Mouse (Mus musculus): ENCODE data around the gene Nr2f2. TPM values are rescaled to one million over a fixed set of nuclear protein-coding genes. Genes with fewer than 3 reads are reported as not detected.
A peak's percentile ranks its signal among the peaks of the same experiment; 100 is the strongest.

Nr2f2 gene
- polyA plus RNA-seq, 1 experiment from 2014 or later = 113 TPM

GRCm38 (mm10) chr7:70343426-70343825 lies 23.1 kb downstream of the Nr2f2 start:
- ATAC-seq (ENCODE audit: low FRiP score, low TSS enrichment) (no peak), DNase-seq (no peak)
- WGBS = 9% methylated on average over 5 of the region's 5 CpGs
- H3K9ac ChIP-seq (replicated peaks; ENCODE audit: low read length) = peak overlapping the region; percentile 16; the same call in 1 of the 2 replicates
- H3K36me3 ChIP-seq (ENCODE audit: control insufficient read depth, insufficient read depth, low read length) = no peaks in the 10 kb centered on the region
- H3K27ac ChIP-seq (replicated peaks; ENCODE audit: low read depth, low read length) = peak overlapping the region; percentile 95
- H3K4me3 ChIP-seq (replicated peaks; ENCODE audit: low read depth, low read length) = no peak overlapping the region
- no peaks in the 10 kb centered on the region for H3K9me3 ChIP-seq (ENCODE audit: control insufficient read depth, low read length)
- H3K4me2 ChIP-seq (ENCODE audit: low read length) = peak overlapping the region; percentile 79
- 0 out of 2 replicates have a peak, but pooled peaks cover 7% of the 10 kb centered on the region for H3K4me1 ChIP-seq (ENCODE audit: control insufficient read depth, insufficient read depth, low read length)
- H3K27me3 ChIP-seq (ENCODE audit: control insufficient read depth, insufficient read depth, low read length) = peaks cover 98% of the 10 kb centered on the region

- no peak overlapping the region for H3K4me3 ChIP-seq (replicated peaks; ENCODE audit: low read depth, low read length)
- no peak for ATAC-seq (ENCODE audit: low FRiP score, low TSS enrichment)
- 0 out of 2 replicates have a peak, but pooled peaks cover 7% of the 10 kb centered on the region for H3K4me1 ChIP-seq (ENCODE audit: control insufficient read depth, insufficient read depth, low read length)
- H3K9ac ChIP-seq (replicated peaks; ENCODE audit: low read length) = no peak overlapping the region; the same call in 1 of the 2 replicates
- DNase-seq = peak; percentile 48
- 4% methylated on average over 8 of the region's 8 CpGs for WGBS
- H3K4me2 ChIP-seq (ENCODE audit: low read length) = peak overlapping the region; percentile 13
- H3K27ac ChIP-seq (replicated peaks; ENCODE audit: low read depth, low read length) = peak overlapping the region; percentile 95
- H3K9me3 ChIP-seq (ENCODE audit: control insufficient read depth, low read length) = no peaks in the 10 kb centered on the region
- H3K27me3 ChIP-seq (ENCODE audit: control insufficient read depth, insufficient read depth, low read length) = peaks cover 98% of the 10 kb centered on the region
- no peaks in the 10 kb centered on the region for H3K36me3 ChIP-seq (ENCODE audit: control insufficient read depth, insufficient read depth, low read length)
Observed at GRCm38 (mm10) chr7:70342771-70343170, 23.8 kb downstream of the Nr2f2 start.

GRCm38 (mm10) chr7:70342076-70342475 lies 24.5 kb downstream of the Nr2f2 start:
- peak overlapping the region; percentile 60 for H3K27ac ChIP-seq (replicated peaks; ENCODE audit: low read depth, low read length)
- H3K4me1 ChIP-seq (ENCODE audit: control insufficient read depth, insufficient read depth, low read length) = 0 out of 2 replicates have a peak, but pooled peaks cover 10% of the 10 kb centered on the region
- no peak for ATAC-seq (ENCODE audit: low FRiP score, low TSS enrichment)

GRCm38 (mm10) chr7:70339998-70340630 lies 26.4 kb downstream of the Nr2f2 start:
- no peak overlapping the region for H3K9ac ChIP-seq (replicated peaks; ENCODE audit: low read length)
- peak; percentile 23 for DNase-seq
- 14% methylated on average over 12 of the region's 12 CpGs for WGBS
- peak overlapping the region; percentile 61 for H3K27ac ChIP-seq (replicated peaks; ENCODE audit: low read depth, low read length)
- peaks cover 98% of the 10 kb centered on the region for H3K27me3 ChIP-seq (ENCODE audit: control insufficient read depth, insufficient read depth, low read length)
- no peak overlapping the region for H3K4me3 ChIP-seq (replicated peaks; ENCODE audit: low read depth, low read length)
- H3K9me3 ChIP-seq (ENCODE audit: control insufficient read depth, low read length) = no peaks in the 10 kb centered on the region
- 0 out of 2 replicates have a peak, but pooled peaks cover 6% of the 10 kb centered on the region for H3K4me1 ChIP-seq (ENCODE audit: control insufficient read depth, insufficient read depth, low read length)
- no peaks in the 10 kb centered on the region for H3K36me3 ChIP-seq (ENCODE audit: control insufficient read depth, insufficient read depth, low read length)
- no peak for ATAC-seq (ENCODE audit: low FRiP score, low TSS enrichment)
- H3K4me2 ChIP-seq (ENCODE audit: low read length) = no peak overlapping the region

More at GRCm38 (mm10) chr7:70342076-70342475, 24.5 kb downstream of the Nr2f2 start:
- Histone ChIP-seq H3K9ac (replicated peaks; ENCODE audit: low read length) (no peak overlapping the region), H3K9me3 (ENCODE audit: control insufficient read depth, low read length) (no peaks in the 10 kb centered on the region), H3K36me3 (ENCODE audit: control insufficient read depth, insufficient read depth, low read length) (no peaks in the 10 kb centered on the region), H3K4me3 (replicated peaks; ENCODE audit: low read depth, low read length) (no peak overlapping the region), H3K4me2 (ENCODE audit: low read length) (no peak overlapping the region), H3K27me3 (ENCODE audit: control insufficient read depth, insufficient read depth, low read length) (peaks cover 98% of the 10 kb centered on the region)
- WGBS = 10% methylated on average over 2 of the region's 2 CpGs
- DNase-seq = peak; percentile 35

- H3K36me3 ChIP-seq (ENCODE audit: control insufficient read depth, insufficient read depth, low read length) = no peaks in the 10 kb centered on the region
- no peak overlapping the region for H3K4me3 ChIP-seq (replicated peaks; ENCODE audit: low read depth, low read length)
- no peak overlapping the region; the same call in 1 of the 2 replicates for H3K9ac ChIP-seq (replicated peaks; ENCODE audit: low read length)
- no peaks in the 10 kb centered on the region for H3K9me3 ChIP-seq (ENCODE audit: control insufficient read depth, low read length)
- H3K27me3 ChIP-seq (ENCODE audit: control insufficient read depth, insufficient read depth, low read length) = peaks cover 95% of the 10 kb centered on the region
- peak overlapping the region; percentile 61 for H3K27ac ChIP-seq (replicated peaks; ENCODE audit: low read depth, low read length)
- no peak for ATAC-seq (ENCODE audit: low FRiP score, low TSS enrichment)
- WGBS = 9% methylated on average over 7 of the region's 7 CpGs
- peak overlapping the region; percentile 42; the same call in 1 of the 2 replicates for H3K4me2 ChIP-seq (ENCODE audit: low read length)
- 0 out of 2 replicates have a peak, but pooled peaks cover 6% of the 10 kb centered on the region for H3K4me1 ChIP-seq (ENCODE audit: control insufficient read depth, insufficient read depth, low read length)
- DNase-seq = no peak
Observed at GRCm38 (mm10) chr7:70338265-70338640, 28.3 kb downstream of the Nr2f2 start.

GRCm38 (mm10) chr7:70337581-70338264 lies 28.8 kb downstream of the Nr2f2 start:
- Histone ChIP-seq H3K9me3 (ENCODE audit: control insufficient read depth, low read length) (no peaks in the 10 kb centered on the region), H3K27me3 (ENCODE audit: control insufficient read depth, insufficient read depth, low read length) (peaks cover 95% of the 10 kb centered on the region), H3K4me3 (replicated peaks; ENCODE audit: low read depth, low read length) (peak overlapping the region; percentile 15; the same call in 1 of the 2 replicates), H3K9ac (replicated peaks; ENCODE audit: low read length) (peak overlapping the region; percentile 20; the same call in 1 of the 2 replicates), H3K36me3 (ENCODE audit: control insufficient read depth, insufficient read depth, low read length) (no peaks in the 10 kb centered on the region), H3K27ac (replicated peaks; ENCODE audit: low read depth, low read length) (peak overlapping the region; percentile 61), H3K4me2 (ENCODE audit: low read length) (peak overlapping the region; percentile 42), H3K4me1 (ENCODE audit: control insufficient read depth, insufficient read depth, low read length) (0 out of 2 replicates have a peak, but pooled peaks cover 6% of the 10 kb centered on the region)
- WGBS = 1% methylated on average over 37 of the region's 37 CpGs
- ATAC-seq (ENCODE audit: low FRiP score, low TSS enrichment) (0 out of 2 replicates have a peak, but pooled peaks have one; percentile 25), DNase-seq (peak; percentile 62)

GRCm38 (mm10) chr7:70336571-70337240 lies 29.8 kb downstream of the Nr2f2 start:
- Histone ChIP-seq H3K9me3 (ENCODE audit: control insufficient read depth, low read length) (no peaks in the 10 kb centered on the region), H3K4me3 (replicated peaks; ENCODE audit: low read depth, low read length) (no peak overlapping the region), H3K4me2 (ENCODE audit: low read length) (peak overlapping the region; percentile 18), H3K27me3 (ENCODE audit: control insufficient read depth, insufficient read depth, low read length) (peaks cover 97% of the 10 kb centered on the region), H3K4me1 (ENCODE audit: control insufficient read depth, insufficient read depth, low read length) (peaks cover 9% of the 10 kb centered on the region; the same call in 1 of the 2 replicates), H3K36me3 (ENCODE audit: control insufficient read depth, insufficient read depth, low read length) (no peaks in the 10 kb centered on the region), H3K9ac (replicated peaks; ENCODE audit: low read length) (peak overlapping the region; percentile 20; the same call in 1 of the 2 replicates), H3K27ac (replicated peaks; ENCODE audit: low read depth, low read length) (peak overlapping the region; percentile 61)
- 7% methylated on average over 13 of the region's 13 CpGs for WGBS
- DNase-seq (peak; percentile 63), ATAC-seq (ENCODE audit: low FRiP score, low TSS enrichment) (no peak)

- no peaks in the 10 kb centered on the region for H3K36me3 ChIP-seq (ENCODE audit: control insufficient read depth, insufficient read depth, low read length)
- ATAC-seq (ENCODE audit: low FRiP score, low TSS enrichment) = no peak
- H3K9ac ChIP-seq (replicated peaks; ENCODE audit: low read length) = no peak overlapping the region
- no peak for DNase-seq
- H3K9me3 ChIP-seq (ENCODE audit: control insufficient read depth, low read length) = no peaks in the 10 kb centered on the region
- H3K4me1 ChIP-seq (ENCODE audit: control insufficient read depth, insufficient read depth, low read length) = peaks cover 13% of the 10 kb centered on the region; the same call in 1 of the 2 replicates
- H3K27ac ChIP-seq (replicated peaks; ENCODE audit: low read depth, low read length) = peak overlapping the region; percentile 61; the same call in 1 of the 2 replicates
- peak overlapping the region; percentile 18 for H3K4me2 ChIP-seq (ENCODE audit: low read length)
- no peak overlapping the region for H3K4me3 ChIP-seq (replicated peaks; ENCODE audit: low read depth, low read length)
- peaks cover 97% of the 10 kb centered on the region for H3K27me3 ChIP-seq (ENCODE audit: control insufficient read depth, insufficient read depth, low read length)
- 13% methylated on average over 3 of the region's 3 CpGs for WGBS
Observed at GRCm38 (mm10) chr7:70336126-70336525, 30.4 kb downstream of the Nr2f2 start.
